Mouse (Mus musculus) cerebellum, adult 2 months (tissue): ENCODE results near the gene Pfdn4. TPM values are rescaled to one million over a fixed set of nuclear protein-coding genes. Genes with fewer than 3 reads are reported as not detected.

Source experiments
- DNase-seq, 2 experiments: peaks; one replicate each; pipeline ENCODE4 v3.0.0; 2021
- H3K27ac ChIP-seq: fragments of 200-500 bp; 2 replicates; pipeline ENCODE4 v1.5.1; 2012; ENCODE audit warnings: low read length, control low read depth, inconsistent platforms; ENCODE audit not compliant: insufficient read depth
- H3K27me3 ChIP-seq: fragments of 200-500 bp; 2 replicates; pipeline ENCODE4 v1.6.1; 2012; ENCODE audit warnings: inconsistent platforms, mild to moderate bottlenecking, low read length, moderate library complexity; ENCODE audit not compliant: control insufficient read depth, insufficient read depth
- H3K4me1 ChIP-seq: fragments of 200-500 bp; 2 replicates; pipeline ENCODE4 v1.6.1; 2011; ENCODE audit warnings: low read length; ENCODE audit not compliant: control insufficient read depth, insufficient read depth
- H3K4me3 ChIP-seq: fragments of 200-500 bp; replicated peaks from 2 replicates; pipeline ENCODE3; 2011; ENCODE audit warnings: mild to moderate bottlenecking, low read depth, low read length, control low read depth; ENCODE audit not compliant: insufficient read depth
- CTCF ChIP-seq: fragments of 200-500 bp; IDR thresholded peaks from 2 replicates; pipeline ENCODE4 v1.5.1; 2011; ENCODE audit warnings: low read depth, mild to moderate bottlenecking, control low read depth, low read length, moderate library complexity, borderline replicate concordance; ENCODE audit not compliant: insufficient read depth
- POLR2A ChIP-seq: fragments of 200-500 bp; IDR thresholded peaks from 2 replicates; pipeline ENCODE4 v1.6.1; 2011; ENCODE audit warnings: low read length, control low read depth, borderline replicate concordance; ENCODE audit not compliant: insufficient read depth
- WGBS: fragments of 180-500 bp; shearing (Covaris S2); methylation state at CpG from one replicate; pipeline ENCODE4 v1.1.7; 2018; 5-methylcytosine and 5-hydroxymethylcytosine counted together
- polyA plus RNA-seq: library from polyadenylated mRNA; depleted of rRNA; stranded (reverse); fragments of >200 nt; gene quantifications from 2 replicates; pipeline ENCODE4 v1.2.3, GENCODE M21; 2012

The Pfdn4 gene
- polyA plus RNA-seq, 1 experiment: 31.8 TPM

DNA sequence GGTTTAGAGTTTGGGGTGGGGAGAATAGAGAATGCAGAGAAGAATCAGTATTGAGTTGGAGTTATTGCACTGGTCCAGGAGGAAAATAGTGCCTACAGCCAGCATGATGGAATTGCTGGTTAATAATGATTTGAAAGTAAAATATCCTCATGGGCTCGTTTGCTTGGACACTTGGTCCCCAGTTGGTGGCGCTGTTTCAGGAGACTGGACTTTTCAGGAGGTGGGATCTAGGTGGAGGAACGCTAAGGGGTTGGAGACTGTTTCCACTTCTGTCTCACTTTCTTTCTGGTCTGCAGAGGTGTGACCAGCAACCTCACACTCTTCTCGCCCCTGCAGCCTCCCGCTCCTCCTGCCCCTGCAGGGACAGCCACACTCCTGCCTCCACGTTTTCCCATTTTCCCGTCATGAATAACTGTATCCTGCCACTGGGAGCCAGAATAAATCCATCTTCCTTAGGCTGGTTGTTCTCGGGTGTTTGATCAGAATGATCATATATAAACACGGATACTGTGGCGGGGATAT, 14.1 kb upstream of the Pfdn4 start:
- WGBS: 71% methylated on average over 10 of the region's 10 CpGs
- TF ChIP-seq POLR2A: no peak
- no peak for TF ChIP-seq CTCF
- no peak overlapping the region for H3K4me3 ChIP-seq
- H3K27me3 ChIP-seq: no peaks in the 10 kb centered on the region
- no peak overlapping the region for H3K27ac ChIP-seq
- no peaks in the 10 kb centered on the region for H3K4me1 ChIP-seq
- no peak for DNase-seq

DNA sequence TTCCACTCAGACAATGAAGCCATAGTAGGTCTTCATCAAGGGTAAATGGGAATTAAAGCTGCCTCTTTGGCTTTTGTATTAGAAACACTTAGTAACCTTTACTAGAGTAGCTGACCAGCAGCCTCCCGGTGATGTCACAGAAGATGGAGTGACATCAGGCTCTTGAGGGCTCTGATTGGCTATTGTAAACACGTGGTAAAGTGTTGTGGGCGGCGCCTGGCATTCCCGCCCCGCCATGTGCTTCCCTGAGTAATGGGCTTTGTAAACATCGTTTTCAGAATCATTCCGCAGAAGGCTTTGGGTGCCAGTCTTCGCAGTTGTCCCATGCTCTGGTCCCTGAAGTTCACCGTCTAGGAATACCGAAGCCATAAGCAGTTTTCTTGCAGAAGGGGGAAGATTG, 12.3 kb upstream of the Pfdn4 start:
- Histone ChIP-seq H3K27me3 (no peaks in the 10 kb centered on the region), H3K4me1 (no peaks in the 10 kb centered on the region), H3K27ac (no peak overlapping the region), H3K4me3 (no peak overlapping the region)
- whole genome bisulfite sequencing: 76% methylated on average over 11 of the region's 11 CpGs
- TF ChIP-seq POLR2A (no peak), CTCF (no peak)
- DNase-seq: no peak

DNA sequence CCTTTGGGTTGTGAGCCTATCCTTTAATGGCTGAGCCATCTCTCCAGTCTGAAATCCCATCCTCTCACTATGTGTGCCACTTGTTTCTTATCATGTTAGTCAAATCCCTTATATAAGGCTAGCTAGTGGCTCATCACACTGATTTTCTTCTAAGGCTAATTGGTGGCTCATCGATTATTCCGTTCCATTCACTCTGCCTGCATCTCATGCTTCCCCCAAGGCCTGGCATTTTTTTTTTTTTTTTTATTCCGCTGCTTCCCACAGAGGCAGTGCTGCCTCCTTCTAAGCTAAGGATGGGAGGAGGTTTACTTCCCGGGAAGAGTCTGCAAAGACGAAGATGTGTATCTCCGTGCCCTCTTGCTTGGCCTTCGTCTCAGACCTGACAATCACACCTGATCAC, 9.0 kb upstream of the Pfdn4 start:
- DNase-seq: no peak
- H3K4me1 ChIP-seq: no peaks in the 10 kb centered on the region
- 64% methylated on average over 7 of the region's 7 CpGs for WGBS

DNA sequence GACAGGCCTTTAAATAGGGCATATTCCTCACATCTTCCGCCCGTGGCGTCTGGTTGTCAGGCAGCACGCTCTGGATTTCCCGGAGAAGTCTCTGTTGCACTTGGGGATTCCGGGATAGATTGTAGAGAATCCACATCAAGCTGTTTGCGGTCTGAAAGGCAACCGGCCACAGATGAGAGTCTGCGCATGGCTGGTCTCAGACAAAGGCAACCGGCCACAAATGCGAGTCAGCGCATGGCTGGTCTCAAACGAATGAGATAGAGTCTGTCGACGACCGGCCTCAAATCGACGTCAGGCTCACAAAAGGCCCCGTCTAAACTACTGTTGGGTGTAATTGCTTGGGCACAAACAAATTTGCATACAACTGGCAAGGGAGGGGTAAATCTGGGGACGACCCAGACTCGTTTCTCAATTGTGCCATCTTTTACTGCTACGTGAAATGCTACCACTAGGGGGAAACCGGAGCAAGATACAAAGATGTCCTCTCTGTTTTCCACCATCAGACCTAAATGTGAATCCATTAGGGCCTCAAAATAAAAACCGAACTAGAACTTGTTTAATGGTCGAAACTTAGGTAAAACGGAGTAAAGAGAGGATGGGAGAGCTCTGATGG, 8.2 kb upstream of the Pfdn4 start:
- TF ChIP-seq CTCF: 0 out of 2 replicates have a peak, but pooled peaks have one; percentile 14
- no peak for TF ChIP-seq POLR2A
- Histone ChIP-seq H3K4me3 (no peak overlapping the region), H3K4me1 (no peaks in the 10 kb centered on the region), H3K27me3 (no peaks in the 10 kb centered on the region; the same call in 1 of the 2 replicates), H3K27ac (no peak overlapping the region)
- WGBS: 35% methylated on average over 26 of the region's 26 CpGs
- peak in 1 of 2 experiments; percentile 14 for DNase-seq

More for the DNA sequence above, 9.0 kb upstream of the Pfdn4 start:
- no peak for TF ChIP-seq CTCF
- TF ChIP-seq POLR2A: no peak
- no peak overlapping the region for H3K27ac ChIP-seq
- H3K27me3 ChIP-seq: no peaks in the 10 kb centered on the region; the same call in 1 of the 2 replicates
- H3K4me3 ChIP-seq: no peak overlapping the region

- TF ChIP-seq CTCF: no peak
- no peak for TF ChIP-seq POLR2A
- 10% methylated on average over 31 of the region's 31 CpGs for WGBS
- Histone ChIP-seq H3K27ac (no peak overlapping the region), H3K4me3 (no peak overlapping the region), H3K4me1 (no peaks in the 10 kb centered on the region), H3K27me3 (peaks cover 6% of the 10 kb centered on the region; the same call in 1 of the 2 replicates)
- no peak for DNase-seq
Observed at GRCm38 (mm10) chr2:170494784-170495710, 1.2 kb upstream of the Pfdn4 start.

DNA sequence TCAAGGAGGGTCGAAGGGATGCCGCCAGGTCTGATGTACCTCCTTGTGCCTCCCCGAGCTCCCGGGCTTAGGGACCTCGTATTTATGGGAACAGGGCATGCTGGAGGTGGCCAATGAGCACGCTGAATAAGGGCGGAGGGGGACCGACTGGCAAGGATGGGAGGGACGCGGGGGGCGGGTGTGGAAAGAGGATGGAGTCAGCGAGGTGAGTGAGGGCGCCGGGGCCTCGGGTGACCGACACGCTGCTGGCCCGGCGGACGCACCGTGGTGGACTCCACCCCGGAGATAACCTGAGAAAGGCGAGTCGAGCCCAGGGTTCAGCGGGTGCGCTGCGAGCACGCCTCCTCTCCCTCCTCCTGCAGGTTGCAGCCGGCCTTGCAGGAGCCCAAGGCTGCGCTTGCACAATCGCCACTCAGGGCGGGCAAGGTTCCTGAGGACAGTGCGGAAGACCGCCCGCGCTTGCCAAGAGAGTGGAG, 901 bp downstream of the Pfdn4 start, which contains the start of gene Cyp24a1:
Gene Cyp24a1 (minus strand): TSS at position 55 of the 476 bp plus-strand sequence.
- no peak within 1 kb of the TSS for H3K4me3 ChIP-seq
- TF ChIP-seq CTCF (no peak), POLR2A (no peak)
- H3K4me1 ChIP-seq: no peaks in the 10 kb centered on the region
- H3K27me3 ChIP-seq: peaks cover 6% of the 10 kb centered on the region; the same call in 1 of the 2 replicates
- 2% methylated on average over 36 of the region's 36 CpGs for WGBS
- H3K27ac ChIP-seq: no peak within 1 kb of the TSS
- peak in 1 of 2 experiments; percentile 12 for DNase-seq

DNA sequence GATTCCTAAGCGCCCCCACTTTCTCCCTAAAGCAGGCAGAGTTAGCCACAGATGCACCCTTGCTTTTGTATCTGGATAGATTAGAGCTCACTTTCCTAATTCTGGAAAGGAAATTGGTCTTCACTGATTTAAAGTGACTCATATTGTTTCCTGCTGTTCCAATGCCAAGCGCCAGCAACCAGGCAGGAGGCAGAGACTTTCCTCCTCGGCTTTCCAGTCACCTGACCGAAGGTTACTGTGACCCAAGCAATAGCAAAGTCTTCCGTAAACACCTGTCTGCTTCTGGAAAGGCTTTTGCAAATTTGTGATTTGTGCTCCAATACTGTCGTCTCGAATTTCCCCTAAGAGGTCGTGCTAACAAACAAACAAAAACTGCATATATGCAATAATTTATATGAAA, 1.8 kb downstream of the Pfdn4 start:
- DNase-seq: no peak
- Histone ChIP-seq H3K27ac (no peak overlapping the region), H3K27me3 (peaks cover 6% of the 10 kb centered on the region; the same call in 1 of the 2 replicates), H3K4me1 (no peaks in the 10 kb centered on the region), H3K4me3 (no peak overlapping the region)
- 24% methylated on average over 8 of the region's 8 CpGs for WGBS
- TF ChIP-seq CTCF (no peak), POLR2A (no peak)
